Mouse (Mus musculus) CH12.LX (cell line): ENCODE measurements around the gene Olfr114. TPM values are rescaled to one million over a fixed set of nuclear protein-coding genes. Genes with fewer than 3 reads are reported as not detected.

Experiments
- DNase-seq: peaks from one replicate; pipeline ENCODE4 v3.0.0-alpha.2; 2013; ENCODE audit errors: extremely low read depth
- H3K27ac ChIP-seq: 2 replicates; pipeline ENCODE4 v1.5.1; 2012; ENCODE audit warnings: low read depth, mild to moderate bottlenecking, control low read depth, moderate library complexity; ENCODE audit not compliant: insufficient read depth
- H3K27me3 ChIP-seq: replicated peaks from 2 replicates; pipeline ENCODE3; 2012; ENCODE audit warnings: inconsistent platforms
- H3K36me3 ChIP-seq, 2 experiments: replicated peaks in 1 of 2; 2 replicates each; pipeline versions ENCODE3 to v1.6.1; 2012; ENCODE audit warnings: inconsistent platforms in 1 of 2, low read length in 1 of 2, mild to moderate bottlenecking in 1 of 2, mixed read lengths in 1 of 2, moderate library complexity in 1 of 2; ENCODE audit not compliant: control insufficient read depth in 1 of 2, insufficient read depth in 1 of 2
- H3K4me1 ChIP-seq, 2 experiments: 2 replicates each; pipeline ENCODE4 v1.6.1; 2012; ENCODE audit warnings: inconsistent platforms in 1 of 2, moderate library complexity in 1 of 2; ENCODE audit not compliant: insufficient read depth in 2 of 2, control insufficient read depth in 1 of 2
- H3K4me2 ChIP-seq: 2 replicates; pipeline ENCODE4 v1.6.1; 2012; ENCODE audit warnings: low read depth, mild to moderate bottlenecking, control low read depth; ENCODE audit not compliant: poor library complexity, insufficient read depth, severe bottlenecking
- H3K4me3 ChIP-seq, 3 experiments: fragments of 150-350 bp in 1 of 3; sonication (generic) in 1 of 3; replicated peaks in 1 of 3; 2 replicates each; pipeline versions ENCODE3 to v1.5.1; 2011 to 2012; ENCODE audit warnings: low read depth in 2 of 3, low read length in 2 of 3, mild to moderate bottlenecking in 2 of 3, moderate library complexity in 2 of 3, control low read depth in 1 of 3, improper control_type of control experiment in 1 of 3, inconsistent platforms in 1 of 3, mixed read lengths in 1 of 3; ENCODE audit not compliant: poor library complexity in 1 of 3
- H3K79me2 ChIP-seq: replicated peaks from 2 replicates; pipeline ENCODE4 v1.6.1; 2012; ENCODE audit warnings: mild to moderate bottlenecking, moderate library complexity; ENCODE audit not compliant: control insufficient read depth, poor library complexity, insufficient read depth, severe bottlenecking; ENCODE audit errors: extremely low read depth
- H3K9ac ChIP-seq: 2 replicates; pipeline ENCODE4 v1.6.1; 2012; ENCODE audit warnings: low read depth, mild to moderate bottlenecking, control low read depth, moderate library complexity; ENCODE audit not compliant: insufficient read depth
- H3K9me3 ChIP-seq: replicated peaks from 2 replicates; pipeline ENCODE3; 2012; ENCODE audit warnings: low read length, inconsistent platforms, mixed read lengths
- BHLHE40 ChIP-seq: IDR thresholded peaks from 2 replicates; pipeline ENCODE4 v1.6.1; 2011; ENCODE audit warnings: mild to moderate bottlenecking, low read depth, low read length, improper control_type of control experiment
- ETS1 ChIP-seq: conservative IDR thresholded peaks from 2 replicates; pipeline ENCODE4 v1.6.1; 2012; ENCODE audit warnings: low read depth, mild to moderate bottlenecking, inconsistent platforms, low read length, improper control_type of control experiment, moderate library complexity
- MAZ ChIP-seq: IDR thresholded peaks from 2 replicates; pipeline ENCODE4 v1.6.1; 2012; ENCODE audit warnings: low read depth, mild to moderate bottlenecking, inconsistent platforms, low read length, improper control_type of control experiment, moderate library complexity
- MEF2A ChIP-seq: IDR thresholded peaks from 2 replicates; pipeline ENCODE4 v1.6.1; 2014; ENCODE audit warnings: low read depth, mild to moderate bottlenecking, inconsistent platforms, low read length, improper control_type of control experiment, borderline replicate concordance
- POLR2A ChIP-seq: IDR thresholded peaks from 2 replicates; pipeline ENCODE4 v1.6.1; 2011; ENCODE audit warnings: low read depth, mild to moderate bottlenecking, improper control_type of control experiment, low read length
- RAD21 ChIP-seq: IDR thresholded peaks from 2 replicates; pipeline ENCODE4 v1.6.1; 2011; ENCODE audit warnings: low read depth, mild to moderate bottlenecking, low read length, improper control_type of control experiment, moderate library complexity
- RCOR1 ChIP-seq: conservative IDR thresholded peaks from 2 replicates; pipeline ENCODE4 v1.6.1; 2012; ENCODE audit warnings: low read depth, mild to moderate bottlenecking, inconsistent platforms, low read length, improper control_type of control experiment
- SIN3A ChIP-seq: IDR thresholded peaks from 2 replicates; pipeline ENCODE4 v1.6.1; 2012; ENCODE audit warnings: low read length, improper control_type of control experiment, inconsistent platforms
- SMC3 ChIP-seq: IDR thresholded peaks from 2 replicates; pipeline ENCODE4 v1.6.1; 2011; ENCODE audit warnings: low read depth, low read length, improper control_type of control experiment
- TBP ChIP-seq: conservative IDR thresholded peaks from 2 replicates; pipeline ENCODE4 v1.6.1; 2011; ENCODE audit warnings: low read depth, low read length, improper control_type of control experiment
- dilution Hi-C: fragments of 300-500 bp; cut with MboI; formaldehyde crosslinking; loops from 2 replicates; pipeline ENCODE4 v1.14.3; 2020; ENCODE audit warnings: low sequenced_read_pairs; ENCODE audit not compliant: extremely low pct_unique_long_range_greater_than_20kb, extremely low pct_ligation_motif_present
- in situ Hi-C: fragments of 300-500 bp; cut with MboI; formaldehyde crosslinking; loops from 3 replicates; pipeline ENCODE4 v1.14.3; 2019; ENCODE audit warnings: low sequenced_read_pairs, low pct_ligation_motif_present, low pct_unique_long_range_greater_than_20kb, mixed read lengths
- polyA plus RNA-seq: library from polyadenylated mRNA; unstranded; fragments of >175 nt; gene quantifications from 2 replicates; pipeline ENCODE4 v1.2.1, GENCODE M21; 2012; ENCODE audit warnings: low read depth; ENCODE audit not compliant: insufficient read length
- total RNA-seq, 2 experiments: library from RNA; depleted of rRNA; stranded (reverse); fragments of 300-350 nt in 1 of 2; fragments of >200 nt in 1 of 2; gene quantifications; 2 replicates each; pipeline ENCODE4 v1.2.3; 2012 to 2014

The Olfr114 gene
- total and polyA plus RNA-seq, 3 experiments, result not detected

GRCm38 (mm10) chr17:37577563-37577962, 15.0 kb downstream of the Olfr114 start, which contains the start of gene Olfr113:
Gene Olfr113 (minus strand): TSS chr17:37577663.
- no peaks in the 10 kb centered on the region for H3K79me2 ChIP-seq
- H3K36me3 ChIP-seq, result no peaks in the 10 kb centered on the region
- no peak within 1 kb of the TSS for H3K9ac ChIP-seq
- no peak for TF ChIP-seq TBP
- no peak for TF ChIP-seq POLR2A
- no peak for TF ChIP-seq MEF2A
- no peak for TF ChIP-seq SIN3A
- TF ChIP-seq ETS1, result no peak
- H3K27me3 ChIP-seq, result no peaks in the 10 kb centered on the region
- no peak within 1 kb of the TSS for H3K27ac ChIP-seq
- H3K9me3 ChIP-seq, result peaks cover 2% of the 10 kb centered on the region
- in situ Hi-C loops, result no loop called here
- no peak for DNase-seq
- H3K4me3 ChIP-seq, result no peak within 1 kb of the TSS
- no peak within 1 kb of the TSS for H3K4me2 ChIP-seq
- H3K4me1 ChIP-seq, result no peaks in the 10 kb centered on the region
- dilution Hi-C loops, result no loop called here

- no peaks in the 10 kb centered on the region for H3K36me3 ChIP-seq
- dilution Hi-C loops, result no loop called here
- no peaks in the 10 kb centered on the region for H3K27me3 ChIP-seq
- in situ Hi-C loops, result no loop called here
- H3K9ac ChIP-seq, result no peak within 1 kb of the TSS
- no peak for DNase-seq
- H3K27ac ChIP-seq, result no peak within 1 kb of the TSS
- no peak within 1 kb of the TSS for H3K4me2 ChIP-seq
- H3K79me2 ChIP-seq, result no peaks in the 10 kb centered on the region
- no peaks in the 10 kb centered on the region for H3K9me3 ChIP-seq
- TF ChIP-seq MAZ, result no peak
- no peaks in the 10 kb centered on the region for H3K4me1 ChIP-seq
- no peak within 1 kb of the TSS for H3K4me3 ChIP-seq
Measured at GRCm38 (mm10) chr17:37569351-37569750, 23.2 kb downstream of the Olfr114 start, which contains the start of gene Olfr112. Gene Olfr112 (minus strand): TSS chr17:37569451.

GRCm38 (mm10) chr17:37558913-37559615, 33.5 kb downstream of the Olfr114 start:
- no peaks in the 10 kb centered on the region for H3K36me3 ChIP-seq
- DNase-seq, result no peak
- no peaks in the 10 kb centered on the region for H3K9me3 ChIP-seq
- in situ Hi-C loops (no loop called here), dilution Hi-C loops (no loop called here)
- no peaks in the 10 kb centered on the region for H3K79me2 ChIP-seq
- no peak overlapping the region for H3K4me2 ChIP-seq
- H3K4me1 ChIP-seq, result no peaks in the 10 kb centered on the region
- no peaks in the 10 kb centered on the region for H3K27me3 ChIP-seq
- H3K9ac ChIP-seq, result no peak overlapping the region
- TF ChIP-seq RCOR1 (no peak), MAZ (no peak), SMC3 (no peak), BHLHE40 (no peak), RAD21 (no peak)
- H3K27ac ChIP-seq, result no peak overlapping the region
- H3K4me3 ChIP-seq, result no peak overlapping the region
